ENCODE assay signal across 9 mouse cellular contexts in the genomic region with DNA sequence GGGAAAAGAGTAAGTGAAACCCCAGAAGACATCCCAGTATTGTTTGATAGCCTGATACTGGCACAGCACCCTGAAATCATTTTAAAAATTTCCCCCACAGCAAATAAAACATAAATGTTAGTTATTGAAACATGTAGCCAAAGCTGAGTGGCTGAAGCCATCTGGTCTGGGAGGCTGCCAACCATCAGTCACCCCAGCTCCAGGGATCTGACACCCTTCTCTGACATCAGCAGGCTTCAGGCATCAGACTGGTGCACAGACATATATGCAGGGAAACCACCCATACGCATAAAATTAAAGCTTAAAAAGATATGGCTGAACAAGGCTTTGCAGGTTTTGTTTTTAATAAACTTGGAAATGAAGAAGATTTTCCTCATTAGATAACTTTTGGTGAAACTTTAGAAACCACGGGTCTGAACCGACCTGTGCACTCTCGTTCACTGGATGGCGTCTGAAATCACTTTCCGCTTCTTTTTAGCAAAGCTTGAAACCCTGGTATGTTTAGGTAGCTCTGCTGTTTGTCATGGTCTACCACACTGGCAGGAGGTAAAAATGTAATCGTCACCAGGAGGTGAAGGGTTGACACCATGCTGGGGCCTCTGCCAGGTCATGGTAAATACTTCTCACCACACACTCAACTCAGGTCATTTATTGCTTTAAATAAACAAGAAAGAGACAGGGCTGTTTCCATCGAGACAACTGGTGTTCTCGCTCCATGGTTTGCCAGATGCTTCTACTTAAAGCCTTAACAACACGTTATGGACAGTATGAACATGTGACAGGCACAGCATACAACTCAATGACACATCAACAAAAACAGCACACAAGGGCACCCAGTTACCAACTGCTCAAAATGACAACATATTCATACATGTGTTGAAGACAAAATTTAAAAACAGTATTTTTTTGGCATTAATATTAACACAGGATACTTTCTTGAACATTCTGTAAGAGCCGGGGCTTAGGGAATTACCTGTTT.
DNase-seq lines count a peak whose midpoint lies in the region; ATAC-seq and TF ChIP-seq lines count a peak whose summit lies in the region.
"Had no signal": no experiment of that assay in that cellular context is flagged by ENCODE, and none has a peak within 500 bp of the region (broad histone marks: within the 10 kb centered on the region; RNA-seq: fewer than 3 reads in every experiment).

No protein-coding gene starts in this region.

- intact Hi-C loops in gastrocnemius, adult 2 months (cut with DNase I): no loop called here
- intact Hi-C loops in left cerebral cortex, postnatal 25 days (cut with DNase I): no loop called here

- ATAC-seq in CD4-positive, CD25-positive, alpha-beta regulatory T cell, adult 4 months: peak; percentile 82

- no peak overlapping the region for H3K27ac ChIP-seq in gastrocnemius, adult 2 months

- no peak overlapping the region for H3K4me3 ChIP-seq in gastrocnemius, adult 2 months
- H3K4me3 ChIP-seq: erythroblast, embryonic 14.5 days had no signal

- DNase-seq in gastrocnemius, adult 2 months: peak; percentile 12
- DNase-seq in gastrocnemius, postnatal 4 days (ENCODE audit: low spot score in 2 of 2): no peak
- DNase-seq in layer of hippocampus, adult 8-10 months (ENCODE audit: low spot score in 2 of 2): peak; percentile 39 to 45
- no peak for DNase-seq in layer of hippocampus, postnatal 25 days (ENCODE audit: extremely low spot score in 1 of 2, low spot score in 1 of 2)
- DNase-seq in induced T-regulatory cell, adult 2 months (ENCODE audit: low read depth): peak; percentile 59
- DNase-seq in left cerebral cortex, postnatal 25 days (ENCODE audit: low spot score in 2 of 2): no peak
- DNase-seq: lung, postnatal 36 days had no signal

- TF ChIP-seq CTCF in gastrocnemius, adult 2 months (IDR thresholded peaks at IDR 0.05): no peak

Comparison
In these comparisons a context has a peak if more than half of its experiments do, and no peak if none do; other contexts are left out.
1. DNase-seq: peak in gastrocnemius, adult 2 months (single experiment), layer of hippocampus, adult 8-10 months (2 of 2) and induced T-regulatory cell, adult 2 months (single experiment); none in gastrocnemius, postnatal 4 days (0 of 2), layer of hippocampus, postnatal 25 days (0 of 2) and left cerebral cortex, postnatal 25 days (0 of 2).